Mouse (Mus musculus): ENCODE measurements around the gene Spint4.
A peak's percentile ranks its signal among the peaks of the same experiment; 100 is the strongest.
"Not testable (repeated sequence)": the region's sequence is repeated elsewhere in the genome, so short reads cannot be mapped to it uniquely, and the experiment has no call there.

Gene Spint4

GRCm38 (mm10) chr2:164698201-164698600, at the start of gene Spint4:
TSS of gene Spint4 (plus strand) at chr2:164698501.
- DNase-seq: no peak

DNA sequence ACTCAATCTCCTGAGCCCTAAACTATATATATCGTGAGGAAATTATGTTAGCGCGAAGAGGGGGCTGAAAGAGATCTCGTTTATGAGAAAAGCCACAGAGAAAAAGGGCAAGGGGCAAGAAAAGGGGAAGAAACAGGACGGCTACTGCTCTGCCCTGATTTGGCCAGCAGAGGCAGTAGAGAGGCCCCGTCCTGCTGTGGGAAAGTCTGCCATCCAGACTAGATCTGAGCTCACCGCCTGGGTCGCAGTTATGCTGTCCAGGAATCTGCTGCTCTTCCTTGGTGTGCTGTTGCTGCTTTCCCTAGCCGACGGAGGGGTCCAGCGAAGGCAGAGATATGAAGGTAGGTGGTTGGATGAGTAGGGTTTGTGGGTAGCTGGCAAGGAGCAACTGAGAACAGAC, 42.4 kb upstream of the Spint4 start, which contains the start of gene Wfdc10:
TSS of gene Wfdc10 (plus strand) at position 189 of the 400 bp plus-strand sequence.
- DNase-seq: no peak

DNA sequence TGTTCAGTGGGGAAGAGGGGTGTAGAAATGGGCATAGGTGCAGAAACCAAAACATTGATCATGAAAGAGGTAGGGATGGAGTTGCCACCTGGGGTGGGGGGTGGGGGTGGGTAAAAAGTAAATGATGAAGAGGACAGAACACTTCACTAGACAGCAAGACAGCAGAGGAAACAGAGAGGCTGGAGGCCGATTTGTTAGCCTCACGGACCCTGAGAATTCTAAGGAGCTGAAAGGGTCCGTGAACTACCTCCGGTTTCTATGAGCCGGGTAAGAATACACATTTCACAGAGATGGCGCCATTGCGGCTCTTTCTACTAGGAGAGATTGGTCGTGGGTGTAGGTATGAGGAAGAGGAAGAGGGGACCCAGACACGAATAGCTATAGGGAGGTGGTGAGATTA, 41.8 kb upstream of the Spint4 start, which contains the start of gene Wfdc9:
TSS of gene Wfdc9 (minus strand) at position 101 of the 400 bp plus-strand sequence.
- no peak for DNase-seq

DNA sequence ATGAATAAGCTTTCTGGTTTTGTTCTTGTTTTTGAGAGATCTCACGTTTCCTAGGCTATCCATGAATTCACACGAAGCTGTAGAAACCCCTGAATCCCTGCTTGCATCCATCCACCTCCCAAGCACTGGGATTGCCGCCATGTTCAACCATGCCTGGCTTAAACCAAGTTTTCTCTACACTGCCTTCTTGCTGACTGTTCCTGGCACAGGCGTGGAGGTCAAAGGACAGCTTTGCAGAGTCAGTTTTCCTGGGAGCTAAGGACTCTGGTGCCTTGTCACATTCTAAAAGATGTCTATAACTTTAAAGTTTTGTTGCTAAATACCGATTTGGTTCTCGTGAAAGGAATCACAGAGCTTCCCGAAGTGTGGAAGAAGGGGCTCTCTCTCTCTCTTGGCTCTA, 33.5 kb upstream of the Spint4 start:
- no peak for DNase-seq

- no peak for DNase-seq
Observed at GRCm38 (mm10) chr2:164670261-164670660, 28.0 kb upstream of the Spint4 start.

DNA sequence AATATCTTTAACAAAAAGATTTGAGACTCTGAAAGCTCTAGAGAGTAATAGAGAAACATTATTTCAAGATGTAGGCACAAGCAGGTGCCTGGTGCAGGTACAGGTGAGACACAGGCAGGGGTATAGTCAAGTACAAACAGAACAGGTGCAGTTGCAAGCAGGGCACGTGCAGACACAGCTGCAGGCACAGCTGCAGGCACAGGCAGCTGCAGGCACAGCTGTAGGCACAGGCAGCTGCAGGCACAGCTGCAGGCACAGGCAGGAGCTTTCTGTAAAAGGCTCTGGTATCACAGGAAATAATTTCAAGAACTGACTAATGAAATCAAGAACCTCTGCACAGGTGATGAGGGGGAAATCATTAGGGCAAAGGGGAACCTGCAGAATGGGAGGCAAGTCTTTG, 27.4 kb upstream of the Spint4 start:
- DNase-seq: no peak

GRCm38 (mm10) chr2:164673987-164674386, 24.3 kb upstream of the Spint4 start, which contains the start of gene Wfdc11:
TSS of gene Wfdc11 (minus strand) at chr2:164674087.
- DNase-seq: no peak

- no peak for DNase-seq
Observed at GRCm38 (mm10) chr2:164676103-164676502, 22.2 kb upstream of the Spint4 start.

GRCm38 (mm10) chr2:164676916-164677685, 21.2 kb upstream of the Spint4 start:
- no peak for DNase-seq

DNA sequence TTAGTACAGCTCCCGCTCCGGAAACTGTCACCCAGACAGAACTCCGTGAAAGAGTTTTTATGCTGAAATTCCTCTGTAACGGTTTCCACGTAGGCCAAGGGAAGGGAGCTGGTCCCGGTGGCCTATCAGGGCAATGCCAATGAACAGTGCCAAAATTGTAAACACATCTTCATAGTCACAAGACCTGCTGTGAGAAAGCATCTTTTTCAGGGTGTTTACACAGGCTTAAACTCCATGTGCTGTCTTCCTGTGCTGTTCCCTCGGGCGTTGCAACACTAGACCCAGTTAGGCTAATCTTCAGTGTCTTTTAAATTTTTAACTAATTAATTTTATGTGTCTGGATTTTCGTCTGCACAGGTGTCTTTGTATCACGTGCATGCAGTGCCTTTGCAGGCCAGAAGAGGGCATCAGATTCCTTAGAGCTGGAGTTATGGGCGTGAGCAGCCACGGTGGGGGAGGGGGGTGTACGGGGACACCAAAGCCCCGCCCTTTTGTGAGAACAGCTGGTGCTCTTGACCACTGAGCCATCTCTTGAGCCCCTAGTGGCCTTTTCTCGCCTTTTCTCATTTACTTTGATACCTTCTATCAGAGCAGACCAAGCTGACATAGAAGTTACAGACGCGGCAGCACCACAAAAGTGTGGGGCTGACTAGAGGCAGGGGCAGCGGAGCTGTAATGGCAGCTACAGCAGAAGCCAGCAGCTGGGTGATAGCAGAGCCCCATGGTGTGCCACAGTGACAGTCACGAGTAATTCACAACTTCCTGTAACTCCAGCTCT, 19.3 kb upstream of the Spint4 start:
- DNase-seq: peak; percentile 31

GRCm38 (mm10) chr2:164679906-164680305, 18.4 kb upstream of the Spint4 start:
- no peak for DNase-seq

- no peak for DNase-seq
Observed at GRCm38 (mm10) chr2:164684807-164685206, 13.5 kb upstream of the Spint4 start, which contains the start of gene Wfdc13. TSS of gene Wfdc13 (plus strand) at chr2:164685107.

GRCm38 (mm10) chr2:164700959-164701358, 2.7 kb downstream of the Spint4 start:
- DNase-seq: no peak

GRCm38 (mm10) chr2:164701761-164702160, 3.5 kb downstream of the Spint4 start:
- DNase-seq: no peak

DNA sequence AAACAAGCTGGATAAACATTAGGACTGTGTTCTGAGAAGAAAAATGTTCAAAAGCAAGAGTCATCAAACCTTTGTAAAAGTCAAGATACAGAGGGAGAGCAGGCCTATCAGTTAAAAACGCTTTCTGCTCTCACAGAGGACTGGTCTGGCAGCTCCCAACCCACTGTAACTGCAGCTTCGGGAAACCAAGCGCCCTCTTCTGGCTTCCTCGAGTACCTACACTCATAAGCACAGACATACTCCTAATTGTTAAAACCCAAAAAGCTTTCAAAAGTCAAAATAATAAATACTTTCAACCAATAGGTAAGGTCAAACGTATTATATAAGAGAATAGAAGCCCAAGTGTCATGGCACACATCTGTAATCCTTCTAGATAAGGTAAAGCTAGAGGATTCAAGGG, 5.9 kb downstream of the Spint4 start:
- no peak for DNase-seq

- DNase-seq: no peak
Observed at GRCm38 (mm10) chr2:164705328-164705727, 7.0 kb downstream of the Spint4 start.

- DNase-seq: no peak
Observed at GRCm38 (mm10) chr2:164705991-164706390, 7.7 kb downstream of the Spint4 start.

GRCm38 (mm10) chr2:164715005-164715404, 16.7 kb downstream of the Spint4 start, which contains the start of gene Spint5:
TSS of gene Spint5 (plus strand) at chr2:164715305.
- no peak for DNase-seq

- DNase-seq: not testable (repeated sequence)
Observed at GRCm38 (mm10) chr2:164716194-164716786, 18.0 kb downstream of the Spint4 start.

- no peak for DNase-seq
Observed at GRCm38 (mm10) chr2:164723276-164723675, 25.0 kb downstream of the Spint4 start.

DNA sequence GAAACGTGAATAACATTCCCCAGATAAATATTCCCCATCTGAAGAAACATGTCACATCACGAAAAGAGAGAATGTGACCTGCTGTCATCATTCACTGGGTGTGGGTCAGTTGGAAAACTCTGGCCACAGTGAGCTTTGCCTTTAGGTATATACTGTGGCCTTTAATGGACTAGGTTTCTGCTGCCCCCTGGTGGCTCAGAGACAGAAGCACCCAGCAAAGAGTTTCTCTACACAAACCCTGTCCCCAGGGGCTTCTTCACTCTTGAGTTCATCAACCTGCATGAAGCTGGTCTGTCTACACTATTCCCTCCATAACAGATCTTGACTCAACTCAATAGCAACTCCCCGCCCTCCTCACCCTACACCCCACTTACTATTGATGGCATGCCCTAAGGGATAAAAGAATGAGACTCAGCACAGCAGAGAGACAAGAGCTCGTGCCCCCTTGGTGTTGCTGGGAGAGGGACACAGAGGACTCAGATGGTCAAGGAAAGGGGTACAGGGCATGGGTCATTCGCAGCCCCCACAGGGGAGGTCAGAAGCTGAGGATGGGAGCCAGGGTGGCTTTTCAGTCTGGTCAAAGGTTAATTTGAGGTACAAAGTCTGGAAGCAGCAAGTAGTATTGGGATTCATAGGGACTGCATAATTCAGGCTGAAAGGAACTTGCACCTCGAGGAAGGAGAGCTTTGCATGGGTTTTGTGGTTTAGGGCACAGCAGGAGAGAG, 27.8 kb downstream of the Spint4 start:
- no peak for DNase-seq

- DNase-seq: no peak
Observed at GRCm38 (mm10) chr2:164731719-164732118, 33.4 kb downstream of the Spint4 start.

- no peak for DNase-seq
Observed at GRCm38 (mm10) chr2:164733259-164733658, 35.0 kb downstream of the Spint4 start.

Data from cerebellum, adult 9-11 months (tissue).